Mouse (Mus musculus) forebrain, embryonic 16.5 days (tissue): ENCODE measurements at regions not wholly inside any gene's neighbourhood (a gene's known extent, or its start where the extent isn't known, plus 50 kb on each side); places are given as distances from the start of the nearest gene placed in this dataset.

Source experiments
- ATAC-seq: fragments of 200-750 bp; cut with Nextera tagmentation; 2 replicates; pipeline ENCODE4 v1.8.0; 2017; ENCODE audit warnings: mild to moderate bottlenecking, moderate library complexity
- H3K27ac ChIP-seq: fragments of 300-500 bp; sonication (generic); 2 replicates; pipeline ENCODE4 v1.5.1; 2014; ENCODE audit warnings: low read length, control low read depth
- H3K27me3 ChIP-seq: fragments of 300-500 bp; sonication (generic); replicated peaks from 2 replicates; pipeline ENCODE4 v1.6.1; 2014; ENCODE audit warnings: low read length; ENCODE audit not compliant: control insufficient read depth, insufficient read depth
- H3K36me3 ChIP-seq: fragments of 300-500 bp; sonication (generic); 2 replicates; pipeline ENCODE4 v1.6.1; 2014; ENCODE audit not compliant: control insufficient read depth, insufficient read depth
- H3K4me1 ChIP-seq: fragments of 300-500 bp; sonication (generic); replicated peaks from 2 replicates; pipeline ENCODE4 v1.6.1; 2014; ENCODE audit warnings: low read length; ENCODE audit not compliant: control insufficient read depth, insufficient read depth
- H3K4me2 ChIP-seq: fragments of 300-500 bp; sonication (generic); 2 replicates; pipeline ENCODE4 v1.6.1; 2014; ENCODE audit warnings: mild to moderate bottlenecking, low read length, control low read depth
- H3K4me3 ChIP-seq: fragments of 300-500 bp; sonication (generic); replicated peaks from 2 replicates; pipeline ENCODE4 v1.5.1; 2014; ENCODE audit warnings: mild to moderate bottlenecking, low read length, control low read depth
- H3K9ac ChIP-seq: fragments of 300-500 bp; sonication (generic); replicated peaks from 2 replicates; pipeline ENCODE4 v1.6.1; 2014; ENCODE audit warnings: low read depth, low read length, control low read depth
- H3K9me3 ChIP-seq: fragments of 300-500 bp; sonication (generic); 2 replicates; pipeline ENCODE4 v1.6.1; 2016; ENCODE audit warnings: low read length; ENCODE audit not compliant: control insufficient read depth
- WGBS: fragments of 180-500 bp; shearing (Covaris S2); extraction: QIAGEN DNeasy Blood & Tissue Kit; methylation state at CpG from one replicate; pipeline ENCODE4 v1.1.7; 2014; 5-methylcytosine and 5-hydroxymethylcytosine counted together

- Histone ChIP-seq H3K36me3 (no peaks in the 10 kb centered on the region), H3K9me3 (no peaks in the 10 kb centered on the region), H3K4me3 (no peak overlapping the region), H3K9ac (no peak overlapping the region), H3K4me1 (no peaks in the 10 kb centered on the region), H3K4me2 (no peak overlapping the region), H3K27ac (no peak overlapping the region), H3K27me3 (no peaks in the 10 kb centered on the region)
- WGBS, result 31% methylated on average over 3 of the region's 3 CpGs
- no peak for ATAC-seq
These were observed 1774.8 kb upstream of the Pcdh20 start for GRCm38 (mm10) chr14:90246042-90246441.

- Histone ChIP-seq H3K4me3 (no peak overlapping the region), H3K9ac (no peak overlapping the region)
- WGBS, result 75% methylated on average over 5 of the region's 5 CpGs
These were observed 1761.5 kb upstream of the Pcdh20 start for GRCm38 (mm10) chr14:90232661-90233060.

GRCm38 (mm10) chr14:90200294-90200693, 1729.1 kb upstream of the Pcdh20 start:
- Histone ChIP-seq H3K9me3 (no peaks in the 10 kb centered on the region), H3K4me1 (no peaks in the 10 kb centered on the region), H3K4me2 (no peak overlapping the region)

More at GRCm38 (mm10) chr14:90232661-90233060, 1761.5 kb upstream of the Pcdh20 start:
- ATAC-seq, result no peak
- H3K36me3 ChIP-seq, result no peaks in the 10 kb centered on the region
- no peaks in the 10 kb centered on the region for H3K4me1 ChIP-seq
- no peaks in the 10 kb centered on the region for H3K9me3 ChIP-seq
- H3K27ac ChIP-seq, result no peak overlapping the region
- H3K4me2 ChIP-seq, result no peak overlapping the region
- no peaks in the 10 kb centered on the region for H3K27me3 ChIP-seq

GRCm38 (mm10) chr14:90197791-90198190, 1726.6 kb upstream of the Pcdh20 start:
- Histone ChIP-seq H3K9ac (no peak overlapping the region), H3K4me3 (no peak overlapping the region), H3K27ac (no peak overlapping the region), H3K4me1 (no peaks in the 10 kb centered on the region), H3K36me3 (no peaks in the 10 kb centered on the region), H3K9me3 (no peaks in the 10 kb centered on the region), H3K4me2 (no peak overlapping the region), H3K27me3 (no peaks in the 10 kb centered on the region)
- ATAC-seq, result no peak
- WGBS, result 94% methylated on average over 8 of the region's 8 CpGs

More at GRCm38 (mm10) chr14:90200294-90200693, 1729.1 kb upstream of the Pcdh20 start:
- Histone ChIP-seq H3K27me3 (no peaks in the 10 kb centered on the region), H3K36me3 (no peaks in the 10 kb centered on the region), H3K9ac (no peak overlapping the region), H3K27ac (no peak overlapping the region), H3K4me3 (no peak overlapping the region)
- ATAC-seq, result no peak

GRCm38 (mm10) chr14:90172729-90173128, 1701.5 kb upstream of the Pcdh20 start:
- H3K4me2 ChIP-seq, result no peak overlapping the region
- no peaks in the 10 kb centered on the region for H3K4me1 ChIP-seq
- H3K27me3 ChIP-seq, result no peaks in the 10 kb centered on the region
- 71% methylated on average over 3 of the region's 3 CpGs for whole genome bisulfite sequencing
- no peaks in the 10 kb centered on the region for H3K9me3 ChIP-seq
- H3K4me3 ChIP-seq, result no peak overlapping the region
- H3K27ac ChIP-seq, result no peak overlapping the region
- no peaks in the 10 kb centered on the region for H3K36me3 ChIP-seq
- H3K9ac ChIP-seq, result no peak overlapping the region
- ATAC-seq, result no peak
